Mouse (Mus musculus): Measurements from ENCODE around the gene Glrx5. TPM values are rescaled to one million over a fixed set of nuclear protein-coding genes. Genes with fewer than 3 reads are reported as not detected.
A peak's percentile ranks its signal among the peaks of the same experiment; 100 is the strongest.

Gene Glrx5
- total RNA-seq, 2 experiments from 2014 or later, result 62.9 to 65.1 TPM

- intact Hi-C loops (cut with DNase I), result no loop called here
- DNase-seq (ENCODE audit: extremely low spot score in 1 of 2, low spot score in 2 of 2), result no peak
These were observed 30.0 kb upstream of the Glrx5 start for GRCm38 (mm10) chr12:105002340-105003132.

- intact Hi-C loops (cut with DNase I), result no loop called here
- no peak for DNase-seq (ENCODE audit: extremely low spot score in 1 of 2, low spot score in 2 of 2)
These were observed 29.3 kb upstream of the Glrx5 start for GRCm38 (mm10) chr12:105003158-105003557.

- intact Hi-C loops (cut with DNase I), result no loop called here
- no peak for DNase-seq (ENCODE audit: extremely low spot score in 1 of 2, low spot score in 2 of 2)
These were observed 28.8 kb upstream of the Glrx5 start for GRCm38 (mm10) chr12:105003715-105004114.

GRCm38 (mm10) chr12:105004956-105005714, 27.4 kb upstream of the Glrx5 start:
- DNase-seq (ENCODE audit: extremely low spot score in 1 of 2, low spot score in 2 of 2), result no peak
- intact Hi-C loops (cut with DNase I), result loop anchor here (5.0 kb wide), 1 partner anchor 43 kb away; no protein-coding TSS in a partner anchor

GRCm38 (mm10) chr12:105005715-105005972, 26.8 kb upstream of the Glrx5 start:
- intact Hi-C loops (cut with DNase I), result loop anchor here (5.0 kb wide), 1 partner anchor 43 kb away; no protein-coding TSS in a partner anchor

GRCm38 (mm10) chr12:105008150-105008549, 24.3 kb upstream of the Glrx5 start:
- intact Hi-C loops (cut with DNase I), result loop anchor here (5.0 kb wide), 1 partner anchor 46 kb away; no protein-coding TSS in a partner anchor

More at GRCm38 (mm10) chr12:105005715-105005972, 26.8 kb upstream of the Glrx5 start:
- DNase-seq (ENCODE audit: extremely low spot score in 1 of 2, low spot score in 2 of 2), result no peak

GRCm38 (mm10) chr12:105008752-105009178, 23.7 kb upstream of the Glrx5 start:
- intact Hi-C loops (cut with DNase I), result loop anchor here (5.0 kb wide), 1 partner anchor 46 kb away; no protein-coding TSS in a partner anchor
- peak in 1 of 2 experiments; percentile 49 for DNase-seq (ENCODE audit: extremely low spot score in 1 of 2, low spot score in 2 of 2)

More at GRCm38 (mm10) chr12:105008150-105008549, 24.3 kb upstream of the Glrx5 start:
- no peak for DNase-seq (ENCODE audit: extremely low spot score in 1 of 2, low spot score in 2 of 2)

GRCm38 (mm10) chr12:105009370-105010212, 22.9 kb upstream of the Glrx5 start, which contains the start of gene Syne3:
Gene Syne3, minus strand, starts transcription at chr12:105009809.
- peak in 1 of 2 experiments; percentile 77 for DNase-seq (ENCODE audit: extremely low spot score in 1 of 2, low spot score in 2 of 2)
- intact Hi-C loops (cut with DNase I), result loop anchor here (5.0 kb wide), 1 partner anchor 47 kb away; no protein-coding TSS in a partner anchor

- no peak for DNase-seq (ENCODE audit: extremely low spot score in 1 of 2, low spot score in 2 of 2)
These were observed 22.2 kb upstream of the Glrx5 start for GRCm38 (mm10) chr12:105010213-105010790.

GRCm38 (mm10) chr12:105011589-105011988, 20.9 kb upstream of the Glrx5 start:
- intact Hi-C loops (cut with DNase I), result no loop called here
- DNase-seq (ENCODE audit: extremely low spot score in 1 of 2, low spot score in 2 of 2), result no peak

More at GRCm38 (mm10) chr12:105010213-105010790, 22.2 kb upstream of the Glrx5 start:
- intact Hi-C loops (cut with DNase I), result no loop called here

- no peak for DNase-seq (ENCODE audit: extremely low spot score in 1 of 2, low spot score in 2 of 2)
- intact Hi-C loops (cut with DNase I), result no loop called here
These were observed 20.2 kb upstream of the Glrx5 start for GRCm38 (mm10) chr12:105012314-105012713.

GRCm38 (mm10) chr12:105013065-105013464, 19.4 kb upstream of the Glrx5 start:
- intact Hi-C loops (cut with DNase I), result no loop called here
- peak in 1 of 2 experiments; percentile 75 for DNase-seq (ENCODE audit: extremely low spot score in 1 of 2, low spot score in 2 of 2)

- no peak for DNase-seq (ENCODE audit: extremely low spot score in 1 of 2, low spot score in 2 of 2)
These were observed 16.3 kb upstream of the Glrx5 start for GRCm38 (mm10) chr12:105016199-105016598.

GRCm38 (mm10) chr12:105016639-105017038, 15.8 kb upstream of the Glrx5 start:
- intact Hi-C loops (cut with DNase I), result no loop called here
- no peak for DNase-seq (ENCODE audit: extremely low spot score in 1 of 2, low spot score in 2 of 2)

More at GRCm38 (mm10) chr12:105016199-105016598, 16.3 kb upstream of the Glrx5 start:
- intact Hi-C loops (cut with DNase I), result no loop called here

- intact Hi-C loops (cut with DNase I), result no loop called here
- peak in 1 of 2 experiments; percentile 73 for DNase-seq (ENCODE audit: extremely low spot score in 1 of 2, low spot score in 2 of 2)
These were observed 12.9 kb upstream of the Glrx5 start for GRCm38 (mm10) chr12:105019359-105020219.

GRCm38 (mm10) chr12:105021441-105022069, 10.9 kb upstream of the Glrx5 start:
- intact Hi-C loops (cut with DNase I), result no loop called here

GRCm38 (mm10) chr12:105022141-105022540, 10.3 kb upstream of the Glrx5 start:
- no peak for DNase-seq (ENCODE audit: extremely low spot score in 1 of 2, low spot score in 2 of 2)
- intact Hi-C loops (cut with DNase I), result no loop called here

More at GRCm38 (mm10) chr12:105021441-105022069, 10.9 kb upstream of the Glrx5 start:
- no peak for DNase-seq (ENCODE audit: extremely low spot score in 1 of 2, low spot score in 2 of 2)
